Mouse (Mus musculus): ENCODE results near the gene Pald1. TPM values are rescaled to one million over a fixed set of nuclear protein-coding genes. Genes with fewer than 3 reads are reported as not detected.

Gene Pald1
- total and polyA plus RNA-seq, 2 experiments from 2014 or later = 17.9 to 66.8 TPM

GRCm38 (mm10) chr10:61394476-61395136, 11.3 kb upstream of the Pald1 start:
- DNase-seq (ENCODE audit: low spot score) = no peak
- Histone ChIP-seq H3K36me3 (replicated peaks; ENCODE audit: control insufficient read depth, insufficient read depth, low read length) (no peaks in the 10 kb centered on the region), H3K27ac (ENCODE audit: low read depth) (no peak overlapping the region), H3K9ac (replicated peaks; ENCODE audit: low read depth, low read length) (no peak overlapping the region), H3K9me3 (replicated peaks; ENCODE audit: control insufficient read depth, low read length) (no peaks in the 10 kb centered on the region), H3K4me1 (ENCODE audit: control insufficient read depth, insufficient read depth) (no peaks in the 10 kb centered on the region; the same call in 1 of the 2 replicates), H3K27me3 (ENCODE audit: control insufficient read depth, insufficient read depth, low read length) (no peaks in the 10 kb centered on the region), H3K4me2 (ENCODE audit: low read depth, low read length) (0 out of 2 replicates have a peak overlapping the region, but pooled peaks have one; percentile 30), H3K4me3 (ENCODE audit: low read depth, low read length) (no peak overlapping the region)
- peak; percentile 39; the same call in 1 of the 2 replicates for ATAC-seq (ENCODE audit: insufficient read depth, low read depth)
- no peak for TF ChIP-seq EP300 (IDR thresholded peaks at IDR 0.05; ENCODE audit: low read depth)
- 17% methylated on average over 9 of the region's 9 CpGs for WGBS

DNA sequence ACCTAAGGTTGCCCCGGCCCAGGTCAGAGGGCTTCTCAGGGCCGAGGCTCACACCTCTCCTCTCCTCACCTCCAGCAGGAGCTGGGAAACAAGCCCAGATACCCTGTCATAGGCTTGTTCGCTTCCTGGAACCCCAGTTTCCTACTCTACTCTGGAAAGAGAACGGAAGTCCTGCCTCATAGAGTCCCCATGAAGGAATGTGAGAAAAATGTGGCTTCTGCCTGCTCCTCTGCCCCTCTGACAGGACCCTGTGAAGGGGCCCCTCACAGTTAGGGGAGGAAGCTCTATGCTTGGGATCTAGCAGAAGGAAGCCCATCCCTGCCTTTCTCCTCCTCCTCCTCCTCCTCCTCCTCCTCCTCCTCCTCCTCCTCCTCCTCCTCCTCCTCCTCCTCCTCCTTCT, 9.3 kb upstream of the Pald1 start:
- no peak for DNase-seq (ENCODE audit: low spot score)
- 28% methylated on average over 4 of the region's 4 CpGs for WGBS
- H3K27ac ChIP-seq (ENCODE audit: low read depth) = no peak overlapping the region

GRCm38 (mm10) chr10:61390148-61390547, 6.8 kb upstream of the Pald1 start:
- Histone ChIP-seq H3K4me3 (ENCODE audit: low read depth, low read length) (no peak overlapping the region), H3K9me3 (replicated peaks; ENCODE audit: control insufficient read depth, low read length) (no peaks in the 10 kb centered on the region), H3K9ac (replicated peaks; ENCODE audit: low read depth, low read length) (no peak overlapping the region), H3K4me1 (ENCODE audit: control insufficient read depth, insufficient read depth) (no peaks in the 10 kb centered on the region; the same call in 1 of the 2 replicates), H3K4me2 (ENCODE audit: low read depth, low read length) (no peak overlapping the region), H3K36me3 (replicated peaks; ENCODE audit: control insufficient read depth, insufficient read depth, low read length) (no peaks in the 10 kb centered on the region), H3K27ac (ENCODE audit: low read depth) (no peak overlapping the region), H3K27me3 (ENCODE audit: control insufficient read depth, insufficient read depth, low read length) (no peaks in the 10 kb centered on the region)
- ATAC-seq (ENCODE audit: insufficient read depth, low read depth) = no peak; the same call in 1 of the 2 replicates
- TF ChIP-seq EP300 (IDR thresholded peaks at IDR 0.05; ENCODE audit: low read depth) = no peak
- no peak for TF ChIP-seq CTCF (IDR thresholded peaks at IDR 0.05; ENCODE audit: low read depth)
- 12% methylated on average over 2 of the region's 2 CpGs for WGBS
- DNase-seq (ENCODE audit: low spot score) = no peak

More for the DNA sequence above, 9.3 kb upstream of the Pald1 start:
- no peak for ATAC-seq (ENCODE audit: insufficient read depth, low read depth)
- Histone ChIP-seq H3K4me2 (ENCODE audit: low read depth, low read length) (no peak overlapping the region), H3K4me3 (ENCODE audit: low read depth, low read length) (no peak overlapping the region), H3K36me3 (replicated peaks; ENCODE audit: control insufficient read depth, insufficient read depth, low read length) (no peaks in the 10 kb centered on the region), H3K9me3 (replicated peaks; ENCODE audit: control insufficient read depth, low read length) (no peaks in the 10 kb centered on the region), H3K4me1 (ENCODE audit: control insufficient read depth, insufficient read depth) (no peaks in the 10 kb centered on the region; the same call in 1 of the 2 replicates), H3K9ac (replicated peaks; ENCODE audit: low read depth, low read length) (no peak overlapping the region), H3K27me3 (ENCODE audit: control insufficient read depth, insufficient read depth, low read length) (no peaks in the 10 kb centered on the region)
- no peak for TF ChIP-seq EP300 (IDR thresholded peaks at IDR 0.05; ENCODE audit: low read depth)
- TF ChIP-seq CTCF (IDR thresholded peaks at IDR 0.05; ENCODE audit: low read depth) = no peak

DNA sequence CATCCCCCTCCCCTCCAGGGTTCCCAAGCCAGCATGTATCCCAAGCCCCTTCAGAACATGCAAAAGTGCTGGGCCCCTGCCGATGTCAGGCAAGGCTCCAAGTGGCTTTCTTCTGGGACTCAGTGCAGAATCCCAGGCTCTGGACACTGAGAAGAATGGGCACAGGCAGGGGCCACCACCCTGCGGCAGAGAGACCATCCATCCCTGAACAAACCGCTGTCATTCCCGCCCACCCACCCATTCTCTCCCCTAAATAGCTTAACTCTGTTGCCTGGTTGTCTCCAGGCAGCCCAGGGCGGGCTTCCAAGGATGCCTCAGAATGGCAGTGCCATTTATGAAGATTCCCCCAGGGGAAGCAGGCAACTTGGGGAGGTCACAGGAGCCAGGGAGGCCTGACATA, 5.7 kb upstream of the Pald1 start:
- Histone ChIP-seq H3K27me3 (ENCODE audit: control insufficient read depth, insufficient read depth, low read length) (no peaks in the 10 kb centered on the region), H3K9ac (replicated peaks; ENCODE audit: low read depth, low read length) (no peak overlapping the region), H3K9me3 (replicated peaks; ENCODE audit: control insufficient read depth, low read length) (no peaks in the 10 kb centered on the region), H3K4me3 (ENCODE audit: low read depth, low read length) (no peak overlapping the region), H3K4me1 (ENCODE audit: control insufficient read depth, insufficient read depth) (peaks cover 3% of the 10 kb centered on the region), H3K27ac (ENCODE audit: low read depth) (no peak overlapping the region), H3K36me3 (replicated peaks; ENCODE audit: control insufficient read depth, insufficient read depth, low read length) (no peaks in the 10 kb centered on the region), H3K4me2 (ENCODE audit: low read depth, low read length) (no peak overlapping the region)
- DNase-seq (ENCODE audit: low spot score) (no peak), ATAC-seq (ENCODE audit: insufficient read depth, low read depth) (no peak)
- TF ChIP-seq EP300 (IDR thresholded peaks at IDR 0.05; ENCODE audit: low read depth) = no peak
- TF ChIP-seq CTCF (IDR thresholded peaks at IDR 0.05; ENCODE audit: low read depth) = no peak
- WGBS = 79% methylated on average over 5 of the region's 5 CpGs

DNA sequence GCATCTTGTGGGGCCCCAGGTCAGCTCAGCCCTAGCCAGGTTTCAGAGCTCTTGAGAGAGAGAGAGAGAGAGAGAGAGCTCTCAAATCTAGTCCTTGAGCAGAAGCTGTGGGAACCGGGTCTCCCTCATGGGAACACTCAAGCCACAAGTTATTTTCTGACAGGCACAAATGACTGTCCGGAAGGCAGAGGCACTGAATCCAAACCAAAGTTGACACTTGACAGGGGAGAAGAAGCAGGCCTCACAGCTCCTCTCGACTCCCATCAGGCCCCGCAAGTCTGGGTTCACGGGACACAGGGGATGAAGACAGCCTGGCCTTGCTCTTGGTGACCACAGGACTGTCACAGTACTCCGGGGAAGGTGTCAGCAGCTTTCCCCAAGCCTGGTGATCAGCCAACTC, 3.0 kb upstream of the Pald1 start:
- TF ChIP-seq CTCF (IDR thresholded peaks at IDR 0.05; ENCODE audit: low read depth) (no peak), EP300 (IDR thresholded peaks at IDR 0.05; ENCODE audit: low read depth) (no peak)
- DNase-seq (ENCODE audit: low spot score) (no peak), ATAC-seq (ENCODE audit: insufficient read depth, low read depth) (no peak)
- Histone ChIP-seq H3K9ac (replicated peaks; ENCODE audit: low read depth, low read length) (no peak overlapping the region), H3K27me3 (ENCODE audit: control insufficient read depth, insufficient read depth, low read length) (no peaks in the 10 kb centered on the region), H3K4me3 (ENCODE audit: low read depth, low read length) (no peak overlapping the region), H3K27ac (ENCODE audit: low read depth) (no peak overlapping the region), H3K9me3 (replicated peaks; ENCODE audit: control insufficient read depth, low read length) (no peaks in the 10 kb centered on the region), H3K4me1 (ENCODE audit: control insufficient read depth, insufficient read depth) (peaks cover 18% of the 10 kb centered on the region), H3K36me3 (replicated peaks; ENCODE audit: control insufficient read depth, insufficient read depth, low read length) (no peaks in the 10 kb centered on the region), H3K4me2 (ENCODE audit: low read depth, low read length) (no peak overlapping the region)
- WGBS = 23% methylated on average over 6 of the region's 6 CpGs

- DNase-seq (ENCODE audit: low spot score) = no peak
- no peaks in the 10 kb centered on the region for H3K27me3 ChIP-seq (ENCODE audit: control insufficient read depth, insufficient read depth, low read length)
- H3K4me3 ChIP-seq (ENCODE audit: low read depth, low read length) = no peak overlapping the region
- no peak overlapping the region for H3K4me2 ChIP-seq (ENCODE audit: low read depth, low read length)
- H3K36me3 ChIP-seq (replicated peaks; ENCODE audit: control insufficient read depth, insufficient read depth, low read length) = no peaks in the 10 kb centered on the region
- ATAC-seq (ENCODE audit: insufficient read depth, low read depth) = no peak
- peaks cover 29% of the 10 kb centered on the region for H3K4me1 ChIP-seq (ENCODE audit: control insufficient read depth, insufficient read depth)
- WGBS = 85% methylated on average over 6 of the region's 6 CpGs
- TF ChIP-seq EP300 (IDR thresholded peaks at IDR 0.05; ENCODE audit: low read depth) (no peak), CTCF (IDR thresholded peaks at IDR 0.05; ENCODE audit: low read depth) (no peak)
- no peak overlapping the region for H3K9ac ChIP-seq (replicated peaks; ENCODE audit: low read depth, low read length)
- H3K9me3 ChIP-seq (replicated peaks; ENCODE audit: control insufficient read depth, low read length) = no peaks in the 10 kb centered on the region
- no peak overlapping the region for H3K27ac ChIP-seq (ENCODE audit: low read depth)
These were observed 1.8 kb upstream of the Pald1 start for GRCm38 (mm10) chr10:61385174-61385573.
